Mouse (Mus musculus) embryonic facial prominence, embryonic 14.5 days (tissue): ENCODE measurements around the gene Tbcd. TPM values are rescaled to one million over a fixed set of nuclear protein-coding genes. Genes with fewer than 3 reads are reported as not detected.

Experiments used
- ATAC-seq: fragments of 200-750 bp; cut with Nextera tagmentation; 2 replicates; pipeline ENCODE4 v1.8.0; 2017; ENCODE audit warnings: low read depth, moderate number of reproducible peaks, moderate TSS enrichment
- DNase-seq: peaks from one replicate; pipeline ENCODE4 v3.0.0-alpha.2; 2015; ENCODE audit warnings: low spot score
- H3K27ac ChIP-seq: fragments of 300-500 bp; sonication (generic); replicated peaks from 2 replicates; pipeline ENCODE4 v1.5.1; 2014; ENCODE audit warnings: low read depth, mild to moderate bottlenecking, low read length, moderate library complexity
- H3K27me3 ChIP-seq: fragments of 300-500 bp; sonication (generic); replicated peaks from 2 replicates; pipeline ENCODE4 v1.6.1; 2014; ENCODE audit warnings: low read length; ENCODE audit not compliant: control insufficient read depth, insufficient read depth
- H3K36me3 ChIP-seq: fragments of 300-500 bp; sonication (generic); 2 replicates; pipeline ENCODE4 v1.6.1; 2014; ENCODE audit warnings: low read length, mixed read lengths; ENCODE audit not compliant: control insufficient read depth, insufficient read depth
- H3K4me1 ChIP-seq: fragments of 300-500 bp; sonication (generic); 2 replicates; pipeline ENCODE4 v1.6.1; 2014; ENCODE audit warnings: antibody characterized with exemption, low read length; ENCODE audit not compliant: control insufficient read depth, insufficient read depth
- H3K4me2 ChIP-seq: fragments of 300-500 bp; sonication (generic); 2 replicates; pipeline ENCODE4 v1.6.1; 2014; ENCODE audit warnings: low read depth, mild to moderate bottlenecking, low read length, moderate library complexity, mixed read lengths
- H3K4me3 ChIP-seq: fragments of 300-500 bp; sonication (generic); 2 replicates; pipeline ENCODE4 v1.5.1; 2014; ENCODE audit warnings: low read depth, mild to moderate bottlenecking, low read length
- H3K9ac ChIP-seq: fragments of 300-500 bp; sonication (generic); 2 replicates; pipeline ENCODE4 v1.6.1; 2014; ENCODE audit warnings: low read depth, mild to moderate bottlenecking, low read length, moderate library complexity, mixed read lengths
- H3K9me3 ChIP-seq: fragments of 300-500 bp; sonication (generic); 2 replicates; pipeline ENCODE4 v1.6.1; 2016; ENCODE audit warnings: low read length; ENCODE audit not compliant: control insufficient read depth
- WGBS: fragments of 180-500 bp; shearing (Covaris S2); extraction: QIAGEN DNeasy Blood & Tissue Kit; methylation state at CpG from one replicate; pipeline ENCODE4 v1.1.7; 2014; 5-methylcytosine and 5-hydroxymethylcytosine counted together
- polyA plus RNA-seq: library from polyadenylated mRNA; unstranded; fragments of >200 nt; fragmentation: Nextera tagmentation; extraction: Ambion mirVana; gene quantifications from 2 replicates; pipeline ENCODE4 v1.2.1, GENCODE M21; 2014

The Tbcd gene
- polyA plus RNA-seq, 1 experiment from 2014 or later = 40.3 TPM

DNA sequence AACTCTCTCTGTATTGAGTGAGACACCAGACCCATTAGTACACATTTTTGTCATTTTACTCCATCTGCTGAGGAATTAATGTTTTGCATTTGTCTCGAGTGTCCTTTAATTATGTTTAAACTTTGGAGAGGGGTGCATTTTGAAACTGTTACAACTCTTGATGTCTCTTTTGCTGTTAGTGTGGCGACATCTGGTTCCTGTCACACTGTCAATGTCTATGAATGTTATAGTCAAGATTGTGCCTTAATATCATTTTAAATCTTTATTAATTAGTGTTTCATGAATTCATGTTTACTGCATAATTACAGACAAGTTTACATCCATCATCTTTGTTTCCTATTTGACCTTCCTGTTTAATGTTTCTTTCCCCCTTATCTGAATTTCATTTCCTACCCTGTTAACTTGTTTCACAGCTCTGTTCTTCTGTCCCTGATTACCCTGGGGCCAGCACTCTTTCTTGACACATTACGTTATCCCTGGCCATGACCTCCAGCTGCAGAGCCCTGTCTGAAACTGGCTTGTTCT is 164.3 kb downstream of the Tbcd start:
- H3K4me2 ChIP-seq = no peak overlapping the region
- no peak overlapping the region for H3K9ac ChIP-seq
- 65% methylated on average over 3 of the region's 3 CpGs for WGBS
- H3K4me1 ChIP-seq = no peaks in the 10 kb centered on the region
- H3K27me3 ChIP-seq = no peaks in the 10 kb centered on the region
- H3K36me3 ChIP-seq = peaks cover 75% of the 10 kb centered on the region
- DNase-seq = no peak
- no peaks in the 10 kb centered on the region; the same call in 1 of the 2 replicates for H3K9me3 ChIP-seq
- H3K27ac ChIP-seq = no peak overlapping the region
- no peak for ATAC-seq
- H3K4me3 ChIP-seq = no peak overlapping the region

DNA sequence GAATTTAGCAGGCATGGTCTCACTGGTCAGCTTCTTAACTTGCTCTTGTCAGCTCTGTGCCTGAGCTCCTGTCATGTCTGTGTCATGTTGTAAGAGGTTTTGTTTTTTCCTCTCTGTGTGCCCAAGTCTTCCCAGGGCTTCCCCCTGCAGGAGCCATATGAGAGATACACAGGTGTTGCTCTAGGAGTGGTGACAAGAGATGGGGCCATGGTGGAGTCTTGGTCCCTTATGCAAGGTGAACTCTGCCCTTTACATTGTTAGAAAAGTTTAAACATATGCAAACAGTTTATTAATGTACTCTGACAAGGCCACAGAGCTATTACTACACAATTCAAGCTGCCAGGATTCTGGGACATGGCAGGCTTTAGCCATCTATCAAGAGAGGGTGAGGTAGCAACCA is 164.8 kb downstream of the Tbcd start:
- H3K27me3 ChIP-seq = no peaks in the 10 kb centered on the region
- no peaks in the 10 kb centered on the region for H3K4me1 ChIP-seq
- no peak overlapping the region for H3K27ac ChIP-seq
- ATAC-seq (no peak), DNase-seq (no peak)
- H3K9me3 ChIP-seq = no peaks in the 10 kb centered on the region; the same call in 1 of the 2 replicates
- no peak overlapping the region for H3K4me3 ChIP-seq
- H3K9ac ChIP-seq = no peak overlapping the region
- H3K4me2 ChIP-seq = no peak overlapping the region
- peaks cover 71% of the 10 kb centered on the region for H3K36me3 ChIP-seq

DNA sequence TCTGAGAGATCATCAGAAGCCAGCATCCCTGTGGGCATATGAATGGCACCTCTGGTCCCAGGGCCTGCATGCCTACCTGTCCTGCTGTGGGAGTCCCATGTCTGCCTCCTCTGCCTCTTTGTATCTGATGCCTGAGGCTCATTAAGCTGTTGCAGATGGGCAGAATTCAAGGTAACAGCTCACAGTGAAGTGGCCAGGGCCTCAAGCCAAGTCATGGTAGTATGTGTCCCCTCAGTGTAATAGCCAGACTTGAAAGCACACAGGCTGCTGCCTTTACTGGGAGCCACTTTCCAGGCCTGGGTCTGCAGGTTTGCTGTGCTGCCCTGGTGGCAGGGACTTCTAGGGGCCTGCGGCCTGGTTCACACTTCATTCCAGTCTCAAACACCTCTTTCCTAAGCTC is 165.6 kb downstream of the Tbcd start:
- H3K4me2 ChIP-seq = no peak overlapping the region
- no peak overlapping the region for H3K4me3 ChIP-seq
- H3K36me3 ChIP-seq = peaks cover 77% of the 10 kb centered on the region
- H3K9me3 ChIP-seq = no peaks in the 10 kb centered on the region; the same call in 1 of the 2 replicates
- ATAC-seq (no peak), DNase-seq (no peak)
- no peaks in the 10 kb centered on the region for H3K27me3 ChIP-seq
- no peak overlapping the region for H3K9ac ChIP-seq
- no peak overlapping the region for H3K27ac ChIP-seq
- 69% methylated on average over 1 of the region's 1 CpGs for WGBS
- H3K4me1 ChIP-seq = no peaks in the 10 kb centered on the region

DNA sequence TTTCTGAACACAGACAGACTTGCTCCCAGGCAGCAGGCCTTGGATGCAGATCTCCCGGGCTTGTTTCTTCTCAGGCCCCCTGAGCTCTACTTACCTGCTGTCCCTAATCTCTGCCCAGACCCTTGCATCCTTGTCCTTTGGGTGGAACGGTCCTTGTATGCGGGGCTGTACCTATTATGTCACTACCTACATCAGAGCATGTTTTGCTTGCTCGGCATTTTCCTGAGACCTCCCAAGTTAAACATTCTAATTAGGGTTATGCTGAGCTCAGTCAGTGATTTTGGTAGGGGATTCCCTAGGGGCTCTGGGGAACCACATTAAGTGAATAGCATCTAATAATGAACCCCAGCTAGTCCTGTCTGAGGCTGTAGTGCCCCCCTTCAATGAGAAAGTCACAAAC is 173.3 kb downstream of the Tbcd start:
- H3K36me3 ChIP-seq = peaks cover 41% of the 10 kb centered on the region; the same call in 1 of the 2 replicates
- ATAC-seq = no peak

DNA sequence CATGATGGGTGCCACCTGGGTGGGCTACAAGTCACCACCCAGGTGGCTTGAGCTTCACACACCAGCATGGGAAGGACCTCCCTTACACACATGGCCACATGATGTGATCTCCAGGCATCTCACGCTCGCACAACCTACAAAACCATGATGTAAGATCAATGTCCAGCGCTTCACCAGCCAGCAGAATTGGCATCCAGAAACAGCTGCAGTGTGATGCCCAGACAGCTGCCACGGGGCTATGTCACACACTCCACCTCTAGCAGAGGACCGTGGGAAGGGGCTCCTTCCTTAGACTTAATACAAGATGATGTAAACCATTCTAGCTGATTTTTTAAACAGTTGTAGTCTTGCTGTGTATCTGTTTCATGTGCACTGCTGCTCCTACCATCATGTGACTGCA is 175.8 kb downstream of the Tbcd start:
- Histone ChIP-seq H3K27me3 (no peaks in the 10 kb centered on the region), H3K36me3 (peaks cover 29% of the 10 kb centered on the region; the same call in 1 of the 2 replicates), H3K9ac (no peak overlapping the region), H3K4me3 (no peak overlapping the region), H3K4me1 (no peaks in the 10 kb centered on the region), H3K9me3 (no peaks in the 10 kb centered on the region), H3K4me2 (no peak overlapping the region), H3K27ac (no peak overlapping the region)
- 79% methylated on average over 5 of the region's 5 CpGs for WGBS
- ATAC-seq = no peak
- no peak for DNase-seq

More for the DNA sequence above, 173.3 kb downstream of the Tbcd start:
- 74% methylated on average over 4 of the region's 4 CpGs for WGBS
- no peak overlapping the region for H3K9ac ChIP-seq
- no peaks in the 10 kb centered on the region for H3K9me3 ChIP-seq
- H3K27me3 ChIP-seq = no peaks in the 10 kb centered on the region
- H3K4me3 ChIP-seq = no peak overlapping the region
- no peak for DNase-seq
- no peaks in the 10 kb centered on the region for H3K4me1 ChIP-seq
- no peak overlapping the region for H3K4me2 ChIP-seq
- no peak overlapping the region for H3K27ac ChIP-seq

DNA sequence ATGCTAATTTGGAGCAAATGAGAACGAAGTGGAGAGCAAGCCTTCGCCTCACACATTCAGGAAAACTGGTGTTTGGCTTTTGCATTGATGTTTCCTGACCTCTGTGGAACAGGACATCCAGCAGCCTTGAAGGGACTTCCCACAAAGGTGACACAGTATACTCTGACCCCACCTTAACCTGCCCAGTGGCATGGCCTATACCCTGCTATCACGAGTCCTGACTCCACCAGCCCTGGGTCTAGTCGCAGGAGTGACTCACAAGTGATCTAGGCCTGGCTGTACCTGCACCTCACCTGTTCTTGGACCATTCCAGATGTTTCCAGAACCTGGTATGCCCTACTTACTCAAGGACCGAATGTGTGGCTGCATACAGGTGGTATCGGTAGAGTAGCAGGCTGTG is 177.8 kb downstream of the Tbcd start:
- no peaks in the 10 kb centered on the region for H3K9me3 ChIP-seq
- DNase-seq = no peak
- peaks cover 16% of the 10 kb centered on the region; the same call in 1 of the 2 replicates for H3K36me3 ChIP-seq
- 94% methylated on average over 6 of the region's 6 CpGs for WGBS
- H3K4me1 ChIP-seq = no peaks in the 10 kb centered on the region
- H3K9ac ChIP-seq = no peak overlapping the region
- no peak for ATAC-seq
- H3K4me3 ChIP-seq = no peak overlapping the region
- no peak overlapping the region for H3K4me2 ChIP-seq
- H3K27ac ChIP-seq = no peak overlapping the region
- H3K27me3 ChIP-seq = no peaks in the 10 kb centered on the region

DNA sequence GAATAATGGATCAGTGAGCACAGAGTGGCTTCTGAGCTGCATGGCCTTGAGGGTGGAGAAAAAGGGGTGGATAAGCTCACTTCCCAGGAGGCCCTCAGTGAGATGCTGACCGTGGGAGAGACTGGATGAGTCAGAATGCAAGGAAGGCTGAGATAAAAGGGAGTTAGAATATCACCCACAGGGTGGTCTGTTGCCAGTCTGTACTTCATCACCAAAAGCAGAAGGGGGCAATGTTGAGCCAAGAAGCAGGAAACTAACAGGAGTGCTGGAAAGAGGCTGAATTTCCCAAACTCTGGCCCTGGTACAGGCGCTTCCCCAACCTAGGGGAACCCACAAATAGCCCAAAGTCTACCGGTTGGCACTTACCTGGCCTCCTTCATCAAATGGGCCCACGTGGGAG is 178.7 kb downstream of the Tbcd start:
- Histone ChIP-seq H3K27ac (no peak overlapping the region), H3K4me2 (no peak overlapping the region), H3K9me3 (no peaks in the 10 kb centered on the region), H3K36me3 (peaks cover 16% of the 10 kb centered on the region; the same call in 1 of the 2 replicates), H3K27me3 (no peaks in the 10 kb centered on the region), H3K4me3 (no peak overlapping the region), H3K4me1 (no peaks in the 10 kb centered on the region), H3K9ac (no peak overlapping the region)
- WGBS = 82% methylated on average over 4 of the region's 4 CpGs
- no peak for DNase-seq
- ATAC-seq = no peak

DNA sequence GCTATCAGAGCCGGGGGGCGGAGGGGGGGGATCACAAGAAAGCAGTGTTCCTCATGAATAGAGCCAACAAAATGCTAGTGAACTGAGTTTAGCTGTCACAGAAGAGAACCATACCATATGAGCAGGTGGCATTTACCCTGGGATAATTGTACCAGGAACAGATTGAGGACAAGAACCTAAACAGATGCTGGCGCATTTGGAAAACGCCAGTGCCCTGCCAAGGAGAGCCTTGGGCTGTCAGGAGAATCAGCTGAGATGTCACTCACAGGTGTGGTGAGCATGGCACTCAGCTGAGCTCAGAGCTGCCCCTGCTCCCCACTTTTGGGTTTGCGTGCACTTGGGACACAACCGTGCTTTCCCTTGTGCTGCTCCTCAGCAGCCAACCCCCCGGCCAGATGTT is 179.7 kb downstream of the Tbcd start:
- DNase-seq (no peak), ATAC-seq (no peak)
- no peaks in the 10 kb centered on the region for H3K4me1 ChIP-seq
- no peak overlapping the region for H3K4me2 ChIP-seq
- 85% methylated on average over 7 of the region's 7 CpGs for WGBS
- no peak overlapping the region for H3K27ac ChIP-seq
- no peak overlapping the region for H3K4me3 ChIP-seq
- H3K9ac ChIP-seq = no peak overlapping the region
- no peaks in the 10 kb centered on the region for H3K9me3 ChIP-seq
- H3K36me3 ChIP-seq = peaks cover 17% of the 10 kb centered on the region; the same call in 1 of the 2 replicates
- no peaks in the 10 kb centered on the region for H3K27me3 ChIP-seq

DNA sequence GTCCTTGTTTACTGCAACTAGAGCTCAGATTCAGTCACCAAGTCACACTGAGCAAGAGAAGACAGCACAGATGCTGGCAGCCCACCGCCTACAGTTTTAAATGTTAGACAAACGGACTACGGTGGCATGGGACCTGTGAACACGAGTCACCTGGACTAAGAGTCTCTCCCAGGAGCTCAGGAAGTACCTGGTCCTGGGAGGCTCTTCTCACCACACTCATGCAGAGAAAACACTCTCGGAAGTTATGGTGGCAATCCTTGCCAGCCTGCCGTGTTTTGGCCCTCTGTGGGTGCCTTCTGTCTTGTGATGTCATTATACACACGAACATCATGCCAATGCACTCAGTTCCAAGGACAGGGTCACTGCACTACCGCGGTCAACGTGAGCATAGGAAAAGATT is 184.9 kb downstream of the Tbcd start:
- Histone ChIP-seq H3K27me3 (no peaks in the 10 kb centered on the region), H3K4me2 (no peak overlapping the region), H3K9me3 (no peaks in the 10 kb centered on the region), H3K27ac (no peak overlapping the region), H3K36me3 (peaks cover 26% of the 10 kb centered on the region), H3K4me3 (no peak overlapping the region), H3K9ac (no peak overlapping the region), H3K4me1 (no peaks in the 10 kb centered on the region)
- DNase-seq = no peak
- WGBS = 91% methylated on average over 10 of the region's 10 CpGs
- no peak for ATAC-seq
